Mouse (Mus musculus) adrenal gland, postnatal 36 days (tissue): ENCODE measurements at regions not wholly inside any gene's neighbourhood (a gene's known extent, or its start where the extent isn't known, plus 50 kb on each side); places are given as distances from the start of the nearest gene placed in this dataset.

ENCODE experiments used
- DNase-seq, 2 experiments: peaks; one replicate each; pipeline ENCODE4 v3.0.0; 2021; ENCODE audit warnings: mixed read lengths in 1 of 2

DNA sequence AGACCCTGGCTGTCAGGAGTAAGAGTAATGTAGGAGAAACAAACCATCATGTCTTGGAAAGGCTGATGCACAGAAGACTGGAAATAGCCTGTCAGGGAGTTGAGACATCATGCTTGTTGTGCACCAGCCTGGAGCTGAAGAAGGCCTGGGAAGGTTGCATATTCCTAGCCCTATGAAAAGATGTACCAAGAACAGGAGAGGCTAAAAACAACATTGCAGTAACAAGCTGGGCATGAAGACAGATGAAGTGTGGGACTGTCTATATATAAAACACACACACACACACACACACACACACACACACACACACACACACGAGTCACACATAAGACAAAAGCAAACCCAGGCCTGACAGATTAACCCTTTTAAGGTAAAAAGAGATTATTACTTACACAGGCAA is 185.1 kb upstream of the Tmem72 start:
- DNase-seq: no peak

DNA sequence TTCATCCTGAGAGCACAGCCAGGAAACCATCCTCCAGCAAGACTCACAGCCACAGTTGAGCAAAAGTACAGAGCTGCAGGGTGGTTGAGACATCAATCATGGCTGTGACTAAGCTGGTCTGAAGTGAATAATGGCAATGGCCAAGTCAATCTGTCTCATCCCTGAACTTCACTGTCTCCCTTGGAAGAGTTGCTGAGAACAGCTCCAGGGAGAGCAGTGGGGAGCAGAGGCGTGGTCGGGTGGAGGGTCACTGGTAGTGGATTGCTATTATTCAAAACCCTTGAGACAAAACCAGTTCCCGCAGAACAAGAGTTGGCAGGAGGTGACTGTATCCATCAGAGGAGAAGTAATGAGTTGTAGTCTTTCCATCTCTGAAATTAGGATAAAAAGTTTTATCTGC is 185.7 kb upstream of the Tmem72 start:
- peak; percentile 44 to 53 for DNase-seq

GRCm38 (mm10) chr6:116906426-116907172 is 189.9 kb upstream of the Tmem72 start:
- DNase-seq: peak; percentile 2 to 12

- DNase-seq: peak in 1 of 2 experiments; percentile 5
Observed at GRCm38 (mm10) chr6:116910607-116911006, 193.9 kb upstream of the Tmem72 start.

GRCm38 (mm10) chr6:116912161-116912560 is 195.4 kb upstream of the Tmem72 start:
- no peak for DNase-seq

GRCm38 (mm10) chr6:116914073-116914472 is 197.4 kb upstream of the Tmem72 start:
- no peak for DNase-seq

- DNase-seq: no peak
Observed at GRCm38 (mm10) chr6:116935024-116935423, 218.3 kb upstream of the Tmem72 start.

GRCm38 (mm10) chr6:116941576-116941975 is 224.9 kb upstream of the Tmem72 start:
- no peak for DNase-seq

- DNase-seq: no peak
Observed at GRCm38 (mm10) chr6:116942696-116943095, 225.6 kb upstream of the Cxcl12 start.

DNA sequence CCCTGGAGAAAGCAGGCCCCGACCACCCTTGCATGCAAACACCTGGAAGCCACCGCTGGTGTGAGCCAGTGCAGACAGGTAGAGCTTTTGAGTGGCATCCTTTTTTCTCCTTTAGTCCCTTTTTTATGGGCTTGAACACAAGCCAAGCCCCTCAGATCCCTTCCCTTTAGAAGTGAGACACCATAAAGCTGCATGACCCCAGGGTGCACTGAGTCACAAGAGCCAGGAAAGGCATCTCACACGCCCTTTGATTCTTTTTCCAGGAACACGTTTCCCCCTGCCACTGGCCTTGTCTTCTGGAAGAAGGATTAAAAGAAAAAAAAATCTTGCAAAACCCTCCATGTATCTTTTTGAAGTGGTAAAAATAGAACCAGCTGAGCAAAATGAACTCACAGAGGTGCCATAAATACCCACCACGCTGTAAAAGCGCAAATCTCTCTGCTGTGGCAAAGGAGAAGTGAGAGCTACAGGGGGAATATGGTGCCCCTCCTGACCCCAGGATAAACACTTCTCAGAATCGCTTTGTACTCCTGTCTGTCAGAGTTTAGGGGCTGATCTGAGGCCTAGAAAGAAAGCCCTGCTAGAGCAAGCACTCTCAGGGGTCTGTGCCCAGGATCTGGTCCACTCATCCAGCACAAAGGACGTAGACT is 222.1 kb upstream of the Cxcl12 start:
- DNase-seq: no peak

DNA sequence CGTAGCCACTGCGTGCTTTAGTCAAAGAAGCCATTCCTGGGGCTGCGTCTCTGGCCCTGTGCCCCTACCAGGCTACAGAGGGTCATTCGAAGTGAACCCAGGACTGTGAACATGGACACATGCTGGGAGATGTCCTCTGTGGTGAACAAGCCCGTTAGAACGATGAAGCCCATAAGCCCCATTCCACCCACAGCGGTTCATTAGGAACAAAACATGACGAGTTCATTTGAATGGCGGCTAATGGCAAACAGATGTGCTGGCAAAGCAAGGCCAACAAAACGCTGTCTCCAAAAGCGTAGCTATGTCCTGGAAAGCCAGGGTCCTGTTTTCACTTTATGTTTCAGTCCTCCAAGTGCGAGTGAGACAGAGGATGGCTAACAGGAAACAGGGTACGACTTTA is 208.7 kb upstream of the Cxcl12 start:
- DNase-seq: no peak

GRCm38 (mm10) chr6:116960641-116961040 is 207.7 kb upstream of the Cxcl12 start:
- no peak for DNase-seq

DNA sequence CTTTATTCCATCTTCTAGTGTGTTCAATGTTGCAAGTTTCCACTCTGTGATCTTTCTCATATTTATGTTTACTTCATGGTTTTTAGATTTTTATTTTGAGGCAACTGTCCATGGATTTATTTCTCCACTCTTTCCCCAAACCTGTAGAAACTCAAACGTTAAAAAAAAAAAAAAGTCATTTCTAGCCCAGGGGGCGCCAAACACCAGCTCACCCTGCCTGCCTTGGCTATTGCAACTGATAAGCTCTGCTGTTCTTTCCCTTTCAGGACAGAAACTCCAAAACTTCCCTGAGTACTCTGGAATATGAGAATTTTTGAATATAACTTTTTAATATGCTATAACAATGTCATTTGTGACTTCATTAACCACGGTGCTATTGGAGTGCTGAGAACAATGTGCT is 201.9 kb upstream of the Cxcl12 start:
- peak; percentile 3 to 16 for DNase-seq

DNA sequence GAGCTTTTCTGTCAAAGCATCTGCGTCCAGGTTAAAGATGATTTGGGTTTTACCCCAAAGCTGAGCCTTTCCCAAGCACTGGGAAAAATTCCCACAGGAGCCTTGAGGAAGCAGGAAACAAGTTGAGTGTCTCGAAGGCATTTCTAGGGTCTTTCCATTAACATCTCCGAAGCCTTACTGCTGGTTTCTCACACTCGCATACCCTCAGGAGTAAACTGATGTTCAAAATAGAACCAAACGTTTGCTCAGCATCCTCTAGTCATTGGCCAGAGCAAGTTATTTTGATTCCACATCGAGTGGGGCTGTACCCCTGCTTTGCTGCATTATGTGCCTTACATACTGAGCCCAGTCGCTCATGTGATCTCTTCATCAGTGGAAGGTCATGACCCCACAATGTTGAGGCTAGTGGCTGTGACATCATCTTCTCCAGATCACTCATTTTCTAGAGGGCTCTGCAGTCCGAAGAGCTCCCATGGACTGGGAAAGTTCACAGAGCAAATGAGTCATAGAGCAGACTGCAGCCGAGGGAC is 198.9 kb upstream of the Cxcl12 start:
- DNase-seq: peak; percentile 0 to 7

GRCm38 (mm10) chr6:116974841-116975240 is 193.5 kb upstream of the Cxcl12 start:
- no peak for DNase-seq

- peak; percentile 1 to 15 for DNase-seq
Observed at GRCm38 (mm10) chr6:116980349-116980995, 187.9 kb upstream of the Cxcl12 start.

DNA sequence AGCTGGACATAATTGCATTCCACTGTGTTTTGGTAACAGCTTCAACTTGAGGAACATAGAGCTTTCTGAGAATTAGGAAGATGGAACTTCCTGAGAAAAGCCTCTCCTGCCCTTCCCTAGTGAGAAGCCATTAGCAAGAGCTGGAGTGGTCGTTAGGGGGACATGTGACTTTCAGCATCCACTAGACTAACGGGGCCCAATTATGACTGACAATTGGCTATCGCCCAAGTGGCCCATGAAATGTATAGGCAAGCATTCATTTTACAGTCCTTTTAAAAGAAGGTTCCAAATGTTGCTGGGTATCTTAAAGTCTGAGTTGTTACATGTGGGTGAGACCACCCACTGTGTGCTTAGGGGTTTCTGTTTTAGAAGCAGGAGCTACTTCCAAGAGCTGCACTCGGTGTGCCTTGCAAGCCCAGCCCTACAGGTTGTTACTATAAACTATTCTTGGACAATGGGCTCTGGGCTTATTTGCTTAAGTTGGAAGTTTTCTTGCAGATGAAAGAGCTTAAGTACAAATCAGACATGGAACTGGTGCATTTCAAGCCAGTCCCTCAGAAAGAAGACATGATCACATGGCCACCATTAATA is 183.1 kb upstream of the Cxcl12 start:
- no peak for DNase-seq

DNA sequence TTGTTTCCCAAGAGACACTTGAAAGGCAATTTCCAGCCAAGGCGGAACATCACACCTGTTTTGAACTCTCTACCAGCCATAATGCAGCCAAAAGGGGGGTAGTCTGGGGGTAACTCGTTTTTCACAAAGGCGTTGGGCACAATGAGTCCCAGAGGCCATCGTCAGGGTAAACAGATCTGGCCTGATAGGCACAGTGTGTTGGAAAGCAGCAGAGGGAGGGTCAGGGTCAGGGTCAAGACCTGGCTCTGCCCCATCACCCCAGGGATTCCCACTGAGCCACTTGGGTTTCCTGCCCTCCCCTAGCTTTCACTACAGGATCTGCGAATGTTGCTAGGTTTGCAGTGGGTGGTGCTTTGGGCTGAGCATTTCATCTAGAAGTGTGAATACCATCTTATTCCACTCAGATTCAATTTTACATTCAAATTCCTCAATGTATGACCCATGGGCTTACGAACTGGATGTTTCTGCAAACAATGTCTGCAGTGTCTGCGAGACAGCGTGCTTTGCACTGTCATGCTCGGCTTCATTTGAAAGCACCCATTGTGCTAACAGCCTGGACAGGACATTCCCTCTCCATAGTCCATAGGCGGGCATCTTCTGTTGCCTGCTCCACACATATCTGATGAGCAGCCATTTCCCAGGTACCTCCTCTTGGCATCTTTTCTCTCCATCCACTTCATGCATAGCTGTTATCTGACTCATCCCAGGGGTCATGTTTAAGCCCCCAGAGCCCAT is 181.9 kb upstream of the Cxcl12 start:
- no peak for DNase-seq

DNA sequence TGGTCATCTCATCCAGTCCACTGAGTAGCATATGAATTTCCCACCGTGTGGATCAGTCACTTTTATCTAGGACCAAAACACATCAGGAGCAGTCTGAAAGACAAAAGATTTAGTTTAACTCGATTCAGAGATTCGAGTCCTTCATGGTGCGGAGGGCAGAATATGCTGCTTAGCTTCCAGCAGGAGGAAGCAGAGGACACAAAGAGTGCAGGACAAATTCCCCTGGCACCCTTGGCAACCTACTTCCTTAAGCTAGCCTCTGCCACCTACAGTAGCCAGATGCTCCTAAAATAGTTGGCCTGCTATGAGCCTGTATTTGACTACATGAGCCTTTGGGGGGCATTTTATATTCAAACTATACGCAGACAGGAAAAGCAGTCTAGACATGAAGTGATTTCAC is 181.1 kb upstream of the Cxcl12 start:
- no peak for DNase-seq

DNA sequence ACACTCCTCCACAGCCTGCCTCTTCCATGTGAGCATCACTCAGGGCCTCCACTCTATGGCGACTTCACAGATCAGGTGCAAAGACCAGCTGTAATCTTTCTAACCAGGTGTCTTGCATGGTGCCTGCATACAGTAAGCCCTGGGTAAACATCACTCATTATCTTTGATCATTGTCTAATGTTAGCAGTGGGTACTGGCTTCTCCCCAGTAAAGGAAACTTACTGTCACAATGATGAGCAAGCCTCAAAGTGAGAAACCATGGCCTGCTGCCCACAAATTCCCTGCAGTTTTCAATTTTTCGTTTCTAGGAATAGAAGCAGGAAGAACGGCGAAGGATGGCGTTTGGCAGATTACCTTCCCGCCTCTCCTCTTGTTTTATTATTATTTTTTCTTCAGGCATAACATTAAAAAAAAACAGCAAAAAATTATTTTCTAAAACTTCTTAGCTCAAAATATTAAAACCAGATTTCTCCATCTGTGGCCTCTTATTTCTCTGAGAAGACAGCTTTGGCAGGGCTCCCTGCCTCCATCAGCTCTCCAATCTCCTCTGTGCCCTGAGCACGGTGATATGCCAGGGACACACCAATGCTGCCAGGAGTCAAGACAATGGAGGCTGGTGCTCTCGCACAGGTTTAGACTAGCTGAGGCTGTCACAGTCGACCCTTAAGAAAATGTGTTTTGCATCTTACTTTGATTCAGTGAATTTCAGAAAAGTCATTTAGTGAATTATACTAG is 169.2 kb upstream of the Cxcl12 start:
- DNase-seq: no peak

- DNase-seq: no peak
Observed at GRCm38 (mm10) chr6:116999940-117000339, 168.4 kb upstream of the Cxcl12 start.
